Mouse (Mus musculus): ENCODE data around the gene Gtf3c4. TPM values are rescaled to one million over a fixed set of nuclear protein-coding genes. Genes with fewer than 3 reads are reported as not detected.

The Gtf3c4 gene
- total and polyA plus RNA-seq, 2 experiments from 2014 or later, result 4.0 to 26.4 TPM

DNA sequence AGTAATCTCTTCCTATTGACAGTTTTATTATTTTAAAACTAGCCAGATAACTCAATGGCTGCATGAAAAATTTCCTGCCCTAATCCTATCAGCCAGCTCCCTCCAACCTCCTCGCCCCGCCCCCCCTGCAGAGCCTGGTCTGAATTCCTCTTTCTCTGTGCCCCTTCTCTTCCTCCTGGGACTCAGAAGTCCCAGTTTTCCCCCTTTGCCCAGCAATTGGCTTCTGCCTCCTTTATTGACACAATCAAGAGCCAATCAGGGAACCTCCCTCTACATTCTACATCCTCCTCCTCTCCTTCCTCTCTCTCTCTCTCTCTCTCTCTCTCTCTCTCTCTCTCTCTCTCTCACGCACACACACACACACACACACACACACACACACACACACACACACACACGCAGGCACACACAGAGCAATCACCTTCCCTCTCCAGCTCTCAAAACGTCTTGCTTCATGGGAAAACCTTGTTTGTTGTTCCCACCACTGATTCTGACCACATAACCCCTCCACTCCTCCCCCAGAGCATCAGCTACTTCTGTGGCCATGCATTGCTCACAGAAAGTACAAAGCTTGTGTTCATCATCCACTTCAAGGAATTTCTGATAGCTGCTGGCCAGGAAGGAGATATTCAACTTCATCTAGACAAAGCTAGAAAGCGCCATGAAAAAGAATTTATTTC is 47.1 kb downstream of the Gtf3c4 start:
- Histone ChIP-seq H3K36me3 (replicated peaks; ENCODE audit: control insufficient read depth, insufficient read depth, low read length) (no peaks in the 10 kb centered on the region), H3K27ac (ENCODE audit: low read depth) (no peak overlapping the region), H3K4me3 (ENCODE audit: low read depth, low read length) (no peak overlapping the region), H3K4me1 (ENCODE audit: control insufficient read depth, insufficient read depth) (no peaks in the 10 kb centered on the region), H3K9me3 (replicated peaks; ENCODE audit: control insufficient read depth, low read length) (no peaks in the 10 kb centered on the region), H3K27me3 (ENCODE audit: control insufficient read depth, insufficient read depth, low read length) (no peaks in the 10 kb centered on the region), H3K4me2 (ENCODE audit: low read depth, low read length) (peak overlapping the region; percentile 37), H3K9ac (replicated peaks; ENCODE audit: low read depth, low read length) (no peak overlapping the region)
- DNase-seq (ENCODE audit: low spot score), result peak; percentile 85
- TF ChIP-seq CTCF (IDR thresholded peaks at IDR 0.05; ENCODE audit: low read depth), result no peak
- TF ChIP-seq EP300 (IDR thresholded peaks at IDR 0.05; ENCODE audit: low read depth), result no peak
- WGBS, result 22% methylated on average over 5 of the region's 6 CpGs
- ATAC-seq (ENCODE audit: insufficient read depth, low read depth), result peak; percentile 78; the same call in 1 of the 2 replicates

DNA sequence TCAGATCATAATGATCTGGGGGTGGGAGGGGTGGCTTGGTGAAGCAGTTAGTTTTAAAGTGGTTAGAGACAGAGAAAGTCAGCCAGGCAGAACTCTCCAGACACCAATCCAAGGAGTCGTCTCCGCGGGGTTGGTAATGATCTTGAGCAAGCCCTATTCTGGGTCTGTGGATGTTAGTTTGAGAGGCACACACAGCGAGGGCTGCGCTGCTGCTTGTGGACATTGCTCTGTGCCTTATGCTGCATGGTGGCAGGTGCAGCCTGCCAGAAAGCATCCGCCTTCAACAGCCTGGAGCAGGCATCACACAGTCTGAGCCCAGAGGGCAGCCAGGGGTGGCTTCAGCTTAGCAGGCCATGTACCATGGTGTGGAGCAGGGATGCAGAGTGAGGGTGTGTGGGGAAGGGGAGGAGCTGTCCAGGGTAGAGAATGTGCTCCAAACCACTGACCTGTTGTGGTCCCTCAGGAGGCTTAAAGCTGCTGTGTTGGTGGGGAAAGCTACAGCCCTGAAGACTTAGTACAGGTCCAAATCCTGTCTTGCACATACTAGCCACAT is 53.0 kb downstream of the Gtf3c4 start:
- no peak overlapping the region for H3K4me3 ChIP-seq (ENCODE audit: low read depth, low read length)
- no peak overlapping the region for H3K9ac ChIP-seq (replicated peaks; ENCODE audit: low read depth, low read length)
- TF ChIP-seq EP300 (IDR thresholded peaks at IDR 0.05; ENCODE audit: low read depth) (no peak), CTCF (IDR thresholded peaks at IDR 0.05; ENCODE audit: low read depth) (no peak)
- no peaks in the 10 kb centered on the region for H3K27me3 ChIP-seq (ENCODE audit: control insufficient read depth, insufficient read depth, low read length)
- H3K4me2 ChIP-seq (ENCODE audit: low read depth, low read length), result no peak overlapping the region
- no peaks in the 10 kb centered on the region for H3K9me3 ChIP-seq (replicated peaks; ENCODE audit: control insufficient read depth, low read length)
- WGBS, result 74% methylated on average over 6 of the region's 6 CpGs
- no peak for DNase-seq (ENCODE audit: low spot score)
- H3K27ac ChIP-seq (ENCODE audit: low read depth), result no peak overlapping the region
- H3K4me1 ChIP-seq (ENCODE audit: control insufficient read depth, insufficient read depth), result no peaks in the 10 kb centered on the region
- no peak for ATAC-seq (ENCODE audit: insufficient read depth, low read depth)
- no peaks in the 10 kb centered on the region for H3K36me3 ChIP-seq (replicated peaks; ENCODE audit: control insufficient read depth, insufficient read depth, low read length)

DNA sequence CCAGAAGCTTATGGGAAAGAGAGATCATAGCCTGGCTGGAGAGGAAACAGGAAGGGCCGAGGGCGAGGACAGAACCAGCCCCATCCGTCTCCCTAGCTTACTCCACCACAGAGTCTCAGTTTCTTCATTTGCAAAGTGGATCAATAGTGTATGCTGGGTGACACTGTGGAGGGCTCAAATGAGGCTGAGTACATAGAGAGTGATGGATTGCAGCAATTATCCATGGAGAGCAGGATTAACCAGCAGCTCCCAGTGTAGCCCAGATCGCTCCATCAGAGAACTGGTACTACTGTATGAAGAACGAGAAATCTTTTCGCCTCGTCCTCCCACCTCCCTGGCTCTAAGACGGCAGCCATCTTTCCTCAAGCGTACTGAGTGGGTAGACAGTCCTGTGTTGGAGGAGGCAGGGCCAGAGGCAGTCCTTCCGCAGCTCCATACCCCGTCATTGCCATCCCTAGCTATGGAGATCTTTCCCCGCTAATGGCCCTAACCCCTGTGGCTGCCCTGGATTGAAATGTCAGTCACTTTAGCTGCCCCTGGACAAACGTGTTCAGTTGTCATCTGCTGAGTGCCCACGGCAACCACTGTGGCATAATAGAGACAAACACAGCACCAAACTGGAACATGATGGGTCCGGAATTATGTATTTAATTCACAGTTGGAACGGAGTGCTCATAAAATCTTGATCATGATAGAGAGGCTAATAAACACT is 53.6 kb downstream of the Gtf3c4 start:
- no peak overlapping the region for H3K9ac ChIP-seq (replicated peaks; ENCODE audit: low read depth, low read length)
- no peak overlapping the region for H3K4me2 ChIP-seq (ENCODE audit: low read depth, low read length)
- 73% methylated on average over 16 of the region's 16 CpGs for WGBS
- H3K36me3 ChIP-seq (replicated peaks; ENCODE audit: control insufficient read depth, insufficient read depth, low read length), result no peaks in the 10 kb centered on the region
- no peak for TF ChIP-seq CTCF (IDR thresholded peaks at IDR 0.05; ENCODE audit: low read depth)
- TF ChIP-seq EP300 (IDR thresholded peaks at IDR 0.05; ENCODE audit: low read depth), result no peak
- no peak overlapping the region for H3K27ac ChIP-seq (ENCODE audit: low read depth)
- DNase-seq (ENCODE audit: low spot score), result no peak
- ATAC-seq (ENCODE audit: insufficient read depth, low read depth), result no peak
- no peaks in the 10 kb centered on the region for H3K27me3 ChIP-seq (ENCODE audit: control insufficient read depth, insufficient read depth, low read length)
- no peaks in the 10 kb centered on the region for H3K4me1 ChIP-seq (ENCODE audit: control insufficient read depth, insufficient read depth)
- H3K4me3 ChIP-seq (ENCODE audit: low read depth, low read length), result no peak overlapping the region
- no peaks in the 10 kb centered on the region for H3K9me3 ChIP-seq (replicated peaks; ENCODE audit: control insufficient read depth, low read length)

DNA sequence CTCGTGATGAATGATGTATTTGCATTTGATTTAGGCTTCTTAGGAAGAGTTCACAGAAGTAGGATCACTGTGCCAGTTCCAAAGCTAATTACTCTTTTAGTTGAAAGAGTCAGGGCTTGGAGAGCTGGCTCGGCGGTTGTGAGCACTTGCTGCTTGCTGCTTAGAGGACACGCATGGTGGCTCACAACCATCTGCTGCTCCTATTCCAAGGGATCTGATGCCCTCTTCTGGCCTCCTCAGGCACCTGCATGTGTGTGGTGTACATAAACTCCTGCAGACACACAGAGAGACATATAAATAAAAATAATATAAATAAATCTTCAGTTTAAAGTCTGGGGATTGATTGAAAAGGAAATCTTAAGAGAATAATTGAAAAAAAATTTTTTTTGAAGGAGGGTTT is 58.9 kb downstream of the Gtf3c4 start:
- DNase-seq (ENCODE audit: low spot score) (no peak), ATAC-seq (ENCODE audit: insufficient read depth, low read depth) (no peak)
- Histone ChIP-seq H3K27ac (ENCODE audit: low read depth) (no peak overlapping the region), H3K4me2 (ENCODE audit: low read depth, low read length) (no peak overlapping the region), H3K27me3 (ENCODE audit: control insufficient read depth, insufficient read depth, low read length) (no peaks in the 10 kb centered on the region), H3K4me3 (ENCODE audit: low read depth, low read length) (no peak overlapping the region), H3K9ac (replicated peaks; ENCODE audit: low read depth, low read length) (no peak overlapping the region), H3K4me1 (ENCODE audit: control insufficient read depth, insufficient read depth) (peaks cover 5% of the 10 kb centered on the region; the same call in 1 of the 2 replicates), H3K9me3 (replicated peaks; ENCODE audit: control insufficient read depth, low read length) (no peaks in the 10 kb centered on the region), H3K36me3 (replicated peaks; ENCODE audit: control insufficient read depth, insufficient read depth, low read length) (no peaks in the 10 kb centered on the region)
- 88% methylated on average over 4 of the region's 4 CpGs for WGBS
- no peak for TF ChIP-seq CTCF (IDR thresholded peaks at IDR 0.05; ENCODE audit: low read depth)
- no peak for TF ChIP-seq EP300 (IDR thresholded peaks at IDR 0.05; ENCODE audit: low read depth)

DNA sequence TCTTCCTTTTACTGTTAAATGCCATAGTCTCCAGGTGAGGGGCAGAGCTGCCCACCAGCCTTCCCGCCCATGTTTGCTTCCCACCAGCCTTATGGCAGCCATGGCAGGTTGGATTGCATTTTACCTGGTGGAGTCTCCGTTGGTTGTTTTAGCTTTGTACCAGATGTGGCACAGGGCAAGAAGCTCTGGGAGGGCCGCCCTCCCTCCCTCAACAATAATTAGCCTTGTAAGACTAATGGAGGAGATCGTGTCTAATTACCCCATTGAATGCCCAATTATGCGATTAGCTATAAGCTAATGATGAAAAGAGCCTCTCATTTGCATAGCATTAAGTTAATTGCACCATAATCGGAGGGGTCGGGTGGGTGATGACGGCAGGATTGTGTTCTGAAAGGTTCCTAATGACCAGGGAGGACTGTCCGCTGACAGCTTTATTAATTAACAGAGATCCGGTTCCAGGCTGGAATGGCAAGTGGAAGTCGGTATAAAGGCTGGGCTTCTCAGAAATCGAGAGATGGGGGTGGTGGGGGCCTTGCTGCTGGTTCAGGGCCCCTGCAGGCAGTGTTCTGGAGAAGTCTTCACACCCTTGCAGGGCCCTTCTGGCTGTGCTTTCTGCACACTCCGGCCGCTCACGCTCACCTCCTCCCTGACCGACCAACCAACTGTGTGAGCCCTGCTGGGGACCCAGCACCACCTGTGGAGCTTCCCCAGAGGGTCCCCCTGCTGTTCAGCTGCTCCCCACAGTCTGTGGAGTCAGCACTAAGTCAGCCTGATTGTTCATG is 60.0 kb downstream of the Gtf3c4 start:
- no peak for TF ChIP-seq EP300 (IDR thresholded peaks at IDR 0.05; ENCODE audit: low read depth)
- TF ChIP-seq CTCF (IDR thresholded peaks at IDR 0.05; ENCODE audit: low read depth), result no peak
- Histone ChIP-seq H3K27me3 (ENCODE audit: control insufficient read depth, insufficient read depth, low read length) (no peaks in the 10 kb centered on the region), H3K9ac (replicated peaks; ENCODE audit: low read depth, low read length) (no peak overlapping the region), H3K36me3 (replicated peaks; ENCODE audit: control insufficient read depth, insufficient read depth, low read length) (no peaks in the 10 kb centered on the region), H3K9me3 (replicated peaks; ENCODE audit: control insufficient read depth, low read length) (no peaks in the 10 kb centered on the region), H3K4me1 (ENCODE audit: control insufficient read depth, insufficient read depth) (peaks cover 5% of the 10 kb centered on the region; the same call in 1 of the 2 replicates), H3K4me3 (ENCODE audit: low read depth, low read length) (no peak overlapping the region), H3K4me2 (ENCODE audit: low read depth, low read length) (no peak overlapping the region), H3K27ac (ENCODE audit: low read depth) (no peak overlapping the region)
- 80% methylated on average over 16 of the region's 16 CpGs for WGBS
- DNase-seq (ENCODE audit: low spot score) (no peak), ATAC-seq (ENCODE audit: insufficient read depth, low read depth) (no peak)
